24 mouse cellular contexts compared by ENCODE assay signal in genomic region chr9:121741168-121741567, GRCm38 (mm10). TPM values are rescaled to one million over a fixed set of nuclear protein-coding genes. Genes with fewer than 3 reads are reported as not detected.
"Had no signal": no experiment of that assay in that cellular context is flagged by ENCODE, and none has a peak within 500 bp of the region (broad histone marks: within the 10 kb centered on the region; RNA-seq: fewer than 3 reads in every experiment).

No protein-coding gene starts in this region.

- H3K4me1 ChIP-seq: heart, embryonic 10.5 days; heart, embryonic 12.5 days; hindbrain, embryonic 10.5 days; hindbrain, embryonic 12.5 days; intestine, embryonic 15.5 days; limb, embryonic 10.5 days; limb, embryonic 12.5 days; liver, embryonic 13.5 days; liver, embryonic 15.5 days had no signal

- H3K4me3 ChIP-seq: heart, embryonic 10.5 days; heart, embryonic 12.5 days; hindbrain, embryonic 10.5 days; hindbrain, embryonic 12.5 days; intestine, embryonic 15.5 days; layer of hippocampus, adult 2 months; left cerebral cortex, adult 2 months; limb, embryonic 10.5 days; limb, embryonic 12.5 days; liver, embryonic 13.5 days; liver, embryonic 15.5 days had no signal

- H3K27me3 ChIP-seq: heart, embryonic 12.5 days; hindbrain, embryonic 12.5 days; intestine, embryonic 15.5 days; limb, embryonic 12.5 days; liver, embryonic 13.5 days; liver, embryonic 15.5 days had no signal

- H3K9ac ChIP-seq: hindbrain, embryonic 12.5 days; hindbrain, embryonic 14.5 days; intestine, embryonic 15.5 days; limb, embryonic 12.5 days; liver, embryonic 13.5 days; liver, embryonic 15.5 days had no signal

- H3K9me3 ChIP-seq: heart, embryonic 10.5 days; heart, embryonic 12.5 days; hindbrain, embryonic 10.5 days; hindbrain, embryonic 12.5 days; intestine, embryonic 15.5 days; limb, embryonic 10.5 days; limb, embryonic 12.5 days; liver, embryonic 13.5 days; liver, embryonic 15.5 days had no signal

- DNase-seq: gastrocnemius, postnatal 14 days; heart, adult 18-20 months; heart, postnatal 10 days; heart, postnatal 4 days; kidney, adult 18-20 months; kidney, adult 8-10 months; kidney, postnatal 10 days; kidney, postnatal 25 days; kidney, postnatal 4 days; liver; liver, embryonic 13.5 days had no signal

- H3K27ac ChIP-seq: heart, embryonic 10.5 days; hindbrain, embryonic 10.5 days; hindbrain, embryonic 12.5 days; hindbrain, embryonic 14.5 days; intestine, embryonic 15.5 days; layer of hippocampus, adult 2 months; left cerebral cortex, adult 2 months; limb, embryonic 10.5 days; limb, embryonic 12.5 days; liver, embryonic 13.5 days; liver, embryonic 15.5 days had no signal

- H3K4me2 ChIP-seq: heart, embryonic 12.5 days; hindbrain, embryonic 12.5 days; hindbrain, embryonic 14.5 days; intestine, embryonic 15.5 days; limb, embryonic 12.5 days; liver, embryonic 11.5 days; liver, embryonic 13.5 days; liver, embryonic 15.5 days had no signal

RNA-seq across cellular contexts. Expression of gene Zfp651, which starts 18.0 kb away (rescaled TPM):
- total RNA-seq: granulocyte monocyte progenitor cell, adult 5-6 weeks had no signal

RNA-seq across cellular contexts. Expression of gene Klhl40, which starts 36.2 kb away (rescaled TPM):
- polyA plus RNA-seq: liver, embryonic 11.5 days had no signal
